Mouse (Mus musculus) CD4-positive helper T cell, adult 2 months (primary cell): Measurements from ENCODE around the gene Slc25a1.
"Not testable (repeated sequence)": the region's sequence is repeated elsewhere in the genome, so short reads cannot be mapped to it uniquely, and the experiment has no call there.

Experiments
- DNase-seq: peaks from one replicate; pipeline ENCODE4 v3.0.0-alpha.2; 2012; ENCODE audit warnings: low read depth, missing footprints, low spot score

The Slc25a1 gene

DNA sequence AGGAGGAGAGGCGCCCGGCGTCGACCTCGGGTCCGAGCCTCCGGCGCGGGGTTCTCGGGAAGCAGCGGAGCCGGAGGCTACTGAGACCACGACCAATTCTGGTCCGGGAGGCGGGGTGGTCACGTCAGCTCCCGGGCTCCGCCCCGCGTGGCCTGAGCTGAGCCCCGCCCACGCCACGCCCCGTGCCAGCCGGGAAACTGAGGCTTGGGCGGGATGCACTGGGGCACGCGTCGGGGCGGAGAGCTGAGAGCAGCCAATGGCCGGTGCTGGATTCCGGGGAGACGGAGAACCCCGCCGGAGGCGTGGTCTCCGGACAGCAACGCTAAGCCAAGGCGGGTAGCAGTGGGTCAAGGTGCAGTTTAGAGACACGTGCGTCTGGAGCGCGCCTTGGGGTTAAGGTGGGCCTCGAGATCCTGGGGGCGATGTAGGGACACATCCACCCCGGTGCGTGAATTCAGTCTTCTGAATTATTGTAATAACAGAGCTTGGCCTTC lies at the start of gene Slc25a1:
Gene Slc25a1 (minus strand): TSS at position 133 of the 494 bp plus-strand sequence.
- DNase-seq, result peak; percentile 77

DNA sequence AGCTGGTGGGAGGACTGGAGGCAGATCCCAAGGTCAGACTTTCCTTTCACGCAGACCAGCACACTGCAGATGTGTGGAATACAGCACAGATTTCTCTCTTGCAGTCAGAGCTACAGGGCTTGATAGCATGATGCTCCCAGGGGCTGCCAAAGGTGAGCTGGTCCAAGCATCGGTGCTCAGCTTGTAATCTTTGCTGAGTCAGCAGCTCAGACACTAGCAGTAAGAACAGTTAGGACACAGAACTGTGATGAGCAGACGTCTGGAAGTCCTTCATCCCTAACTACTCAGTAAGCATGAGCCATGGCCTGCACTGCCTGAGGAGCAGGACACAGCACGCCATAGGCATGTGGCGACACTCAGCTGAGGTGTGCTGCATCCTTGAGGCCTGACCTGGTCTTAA lies 43.8 kb upstream of the Slc25a1 start:
- no peak for DNase-seq

DNA sequence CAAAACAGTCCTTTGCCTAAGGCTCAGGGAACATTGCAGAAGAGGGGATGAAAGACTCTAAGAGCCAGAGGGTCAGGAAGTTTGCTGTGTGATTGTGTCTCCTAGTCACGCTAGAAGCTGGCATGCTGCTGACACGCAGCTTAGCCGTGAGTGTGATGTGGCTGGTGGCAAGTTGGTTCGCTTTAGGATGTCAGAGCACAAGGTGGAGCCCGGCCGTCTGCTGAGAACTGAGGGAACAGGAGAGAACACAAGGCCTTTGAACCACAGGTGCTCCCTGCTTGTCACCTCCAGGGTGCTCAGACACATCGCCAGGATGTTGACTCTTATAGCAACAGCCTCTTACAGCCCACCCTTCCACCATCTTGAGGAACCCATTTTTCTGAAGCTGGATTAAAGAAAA lies 34.1 kb upstream of the Slc25a1 start:
- no peak for DNase-seq

DNA sequence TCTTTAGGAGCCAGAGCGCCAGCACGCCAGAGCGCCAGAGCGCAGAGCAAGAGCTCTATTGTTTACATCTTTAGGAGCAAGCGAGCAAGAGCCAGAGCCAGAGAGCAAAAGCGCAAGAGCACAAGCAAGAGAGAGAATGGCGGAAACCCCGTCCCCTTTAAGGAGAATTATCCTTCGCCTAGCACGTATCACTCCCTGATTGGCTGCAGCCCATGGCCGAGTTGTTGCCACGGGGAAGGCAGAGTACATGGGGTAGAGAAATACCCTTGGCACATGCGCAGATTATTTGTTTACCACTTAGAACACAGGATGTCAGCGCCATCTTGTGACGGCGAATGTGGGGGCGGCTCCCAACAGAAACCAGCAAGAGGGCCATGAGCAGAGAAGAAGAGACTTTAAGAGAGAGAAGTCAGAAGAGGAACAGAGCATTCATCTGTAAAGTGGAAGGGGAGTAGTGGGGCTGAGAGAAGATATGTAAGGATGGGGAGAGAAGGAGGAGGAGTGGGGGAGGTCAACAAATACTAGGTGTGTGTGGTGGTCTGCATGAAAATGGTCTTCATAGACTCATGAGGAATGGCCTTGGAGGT lies 28.1 kb upstream of the Slc25a1 start:
- not testable (repeated sequence) for DNase-seq

DNA sequence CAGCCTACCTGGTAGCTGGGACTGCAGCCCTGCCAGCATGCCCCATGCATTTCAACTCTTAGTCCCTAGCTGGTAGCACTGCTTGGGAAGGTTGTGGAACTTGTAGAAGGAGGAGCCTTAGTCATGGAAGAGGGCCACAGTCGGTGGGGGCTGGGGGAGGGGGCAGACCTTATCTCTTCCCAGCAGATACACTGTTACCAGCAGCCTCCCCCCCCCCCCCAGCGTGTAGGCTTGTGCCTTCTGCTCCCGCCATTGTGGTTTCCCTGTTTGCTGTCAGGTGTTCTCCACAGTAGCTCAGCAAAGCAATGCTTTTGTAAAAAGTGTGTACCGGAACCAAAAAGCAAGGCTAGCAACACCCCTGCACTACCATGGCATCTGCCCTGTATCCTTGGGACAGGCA lies 23.6 kb upstream of the Slc25a1 start:
- no peak for DNase-seq

DNA sequence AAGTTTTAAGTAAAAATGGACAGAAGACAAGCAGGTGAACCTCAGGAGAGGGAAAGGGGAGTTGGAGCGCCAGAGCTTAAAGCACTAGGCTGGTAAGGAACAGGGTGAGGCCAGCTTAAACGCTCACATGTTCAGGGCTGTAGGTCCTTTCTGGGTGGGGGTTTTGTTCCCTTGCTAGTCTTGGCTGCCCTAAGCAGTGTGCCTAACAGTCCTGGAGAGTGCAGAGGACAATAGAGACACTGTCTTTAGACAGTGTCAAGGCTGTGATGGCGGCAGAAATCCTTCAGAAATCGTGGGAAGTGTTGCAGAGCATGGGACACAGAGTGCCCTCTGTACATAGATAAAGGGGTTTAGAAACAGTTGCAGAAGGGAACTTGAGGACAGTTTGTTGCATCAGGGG lies 22.0 kb upstream of the Slc25a1 start:
- DNase-seq, result no peak

DNA sequence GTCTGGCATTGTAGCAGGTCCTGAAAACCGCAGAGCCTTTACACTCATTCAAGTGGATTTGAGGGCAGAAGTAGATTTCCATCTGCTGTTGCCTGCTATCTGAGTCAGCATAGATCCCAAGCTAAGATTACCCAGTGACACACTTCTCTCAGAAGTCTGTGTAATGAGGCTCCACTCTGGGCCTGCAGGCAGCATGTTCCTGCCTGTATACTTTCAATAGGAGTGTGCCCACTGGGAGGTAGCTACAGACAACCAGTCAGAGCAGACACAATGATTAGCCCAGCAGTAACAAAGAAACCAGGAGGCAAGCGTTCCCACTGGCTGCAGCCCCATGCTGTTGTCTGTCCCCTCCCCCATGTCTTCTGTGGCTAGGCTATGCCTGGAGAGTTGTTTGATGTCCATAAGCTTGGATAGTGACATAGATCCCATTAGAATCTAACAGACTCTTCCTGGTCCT lies 21.4 kb upstream of the Slc25a1 start:
- peak; percentile 40 for DNase-seq

DNA sequence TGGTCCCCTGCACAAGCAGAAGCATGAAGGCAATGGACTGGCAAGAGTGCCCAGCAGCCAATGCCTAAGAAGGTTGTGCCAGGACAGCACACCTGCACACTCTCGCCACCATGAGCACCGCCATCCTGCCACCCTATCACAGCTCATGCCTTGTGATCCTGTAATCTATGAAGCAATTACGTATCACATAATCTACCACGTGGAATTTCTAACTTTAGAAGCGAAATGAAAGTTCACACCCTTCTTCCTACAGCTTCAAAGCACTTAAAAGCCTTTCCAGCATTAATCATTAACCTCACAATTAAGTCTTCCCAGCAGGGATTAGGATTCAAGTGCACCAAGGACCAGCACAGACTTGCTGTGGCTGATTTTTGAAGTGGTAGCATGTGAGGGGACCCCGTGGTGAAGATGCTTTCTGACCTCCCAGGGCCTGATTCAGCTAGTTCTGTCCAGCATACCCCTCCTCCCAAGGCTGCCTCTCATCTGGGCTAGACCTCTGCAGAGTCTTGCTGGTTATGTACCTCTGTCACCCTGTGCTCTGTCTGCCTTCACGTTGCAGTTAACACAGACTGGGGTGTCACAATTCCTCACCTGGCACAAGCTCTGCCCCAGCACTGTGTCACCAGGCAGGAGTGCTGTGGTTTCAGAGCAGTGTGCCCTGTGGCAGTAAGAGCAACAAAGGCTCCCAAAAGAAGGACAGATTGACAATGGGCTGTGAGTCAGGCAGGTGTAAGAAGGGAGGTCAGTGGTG lies 17.2 kb upstream of the Slc25a1 start:
- DNase-seq, result no peak

DNA sequence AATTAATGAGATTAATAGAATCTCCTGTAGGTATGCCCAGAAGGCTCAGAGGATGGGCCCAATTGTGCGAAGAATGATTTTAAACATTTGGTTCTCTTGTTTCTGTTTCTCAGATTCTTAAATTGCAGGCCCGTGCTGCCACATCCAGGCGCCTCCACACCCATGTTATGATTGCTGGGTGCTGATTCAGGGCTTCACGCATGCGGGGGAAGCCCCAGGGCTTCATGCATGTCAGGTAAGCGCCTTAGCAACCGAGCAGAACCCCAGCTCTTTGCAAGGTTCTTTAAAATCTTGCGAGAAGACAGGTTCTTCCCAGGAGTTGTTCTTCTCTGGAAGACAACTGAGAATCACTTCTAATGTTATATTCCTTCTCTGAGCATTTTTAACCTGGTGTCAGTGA lies 15.4 kb upstream of the Slc25a1 start:
- no peak for DNase-seq

DNA sequence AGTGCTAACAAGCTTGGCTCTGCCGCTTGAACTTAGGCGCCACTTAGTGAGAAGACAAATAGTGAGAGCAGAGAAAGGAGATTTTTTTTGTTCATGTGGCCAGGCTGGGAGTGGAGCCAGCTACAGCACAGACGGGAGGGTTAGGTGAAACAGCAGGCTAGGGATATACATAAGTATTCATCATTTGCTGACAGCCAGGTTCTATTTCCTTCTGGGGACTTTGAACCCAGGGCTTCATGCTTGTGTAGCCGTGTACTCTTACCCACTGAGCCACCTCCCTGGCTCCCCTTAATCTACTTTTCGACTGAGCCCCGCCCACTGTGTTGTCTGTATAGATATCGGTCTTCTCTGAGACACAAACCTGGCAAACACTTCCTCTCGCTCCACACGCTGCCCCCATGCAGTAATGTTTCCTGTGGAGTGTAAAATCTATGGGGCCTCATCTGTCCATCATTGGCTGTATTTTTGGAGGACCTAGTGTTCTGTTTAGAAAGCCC lies 11.3 kb upstream of the Slc25a1 start:
- no peak for DNase-seq

DNA sequence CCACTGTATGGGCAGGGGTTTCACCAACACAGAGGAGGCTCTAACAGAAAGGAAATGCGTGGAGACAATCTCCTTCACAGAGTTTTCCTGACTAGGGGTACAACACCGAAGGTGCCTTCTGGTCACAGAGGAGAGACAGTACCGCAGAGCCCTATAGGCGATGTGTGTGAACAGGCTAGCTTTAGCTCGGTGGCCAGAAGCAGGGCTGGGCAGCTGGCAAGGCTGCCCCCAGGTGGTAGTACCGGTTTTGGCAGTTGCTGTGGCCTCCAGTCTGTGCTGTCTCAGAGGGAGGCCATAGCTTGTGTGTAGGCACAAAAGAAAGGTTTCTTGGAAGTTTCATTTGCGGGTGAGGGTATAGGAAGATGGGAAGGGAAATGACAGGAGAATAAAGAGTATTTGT lies 10.8 kb upstream of the Slc25a1 start:
- DNase-seq, result peak; percentile 73

DNA sequence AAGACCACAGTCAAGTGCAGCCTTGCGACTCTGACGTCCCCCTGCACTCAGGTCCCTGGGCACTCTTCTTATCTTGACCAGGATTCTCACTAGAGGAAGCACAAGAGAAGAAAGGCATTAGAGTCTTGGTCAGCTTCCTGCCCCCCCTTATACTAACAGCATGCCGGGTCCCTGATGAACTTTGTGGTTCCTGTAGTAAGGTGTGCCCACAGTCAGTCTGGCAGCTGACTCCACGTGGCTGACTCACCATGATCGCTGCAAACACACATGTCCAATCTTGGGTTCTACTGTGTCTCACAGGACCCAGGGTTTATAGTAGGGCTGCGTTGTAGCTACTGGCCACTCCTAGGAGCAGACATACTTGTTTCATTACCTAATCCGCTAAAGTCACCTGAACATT lies 10.2 kb upstream of the Slc25a1 start:
- no peak for DNase-seq

DNA sequence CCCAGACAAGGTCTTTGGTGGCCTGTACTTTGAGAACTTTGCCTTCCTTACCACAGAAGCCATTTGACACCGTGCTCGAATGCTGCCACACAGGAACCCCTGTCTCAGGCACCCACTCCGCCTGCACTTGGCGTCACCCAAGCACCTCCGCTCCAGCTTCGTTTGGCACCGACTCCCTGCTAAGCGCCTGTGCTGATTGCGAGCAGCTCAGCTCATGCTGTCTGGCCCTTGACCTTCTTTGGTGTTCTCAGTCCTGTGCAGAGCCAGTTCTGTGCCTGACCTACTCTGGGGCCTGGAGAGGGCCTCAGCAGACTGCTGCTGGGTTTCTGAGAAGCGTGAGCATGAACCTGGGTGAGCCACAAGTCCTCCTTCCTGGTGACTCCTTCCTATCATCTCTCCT lies 8.8 kb upstream of the Slc25a1 start:
- DNase-seq, result no peak

DNA sequence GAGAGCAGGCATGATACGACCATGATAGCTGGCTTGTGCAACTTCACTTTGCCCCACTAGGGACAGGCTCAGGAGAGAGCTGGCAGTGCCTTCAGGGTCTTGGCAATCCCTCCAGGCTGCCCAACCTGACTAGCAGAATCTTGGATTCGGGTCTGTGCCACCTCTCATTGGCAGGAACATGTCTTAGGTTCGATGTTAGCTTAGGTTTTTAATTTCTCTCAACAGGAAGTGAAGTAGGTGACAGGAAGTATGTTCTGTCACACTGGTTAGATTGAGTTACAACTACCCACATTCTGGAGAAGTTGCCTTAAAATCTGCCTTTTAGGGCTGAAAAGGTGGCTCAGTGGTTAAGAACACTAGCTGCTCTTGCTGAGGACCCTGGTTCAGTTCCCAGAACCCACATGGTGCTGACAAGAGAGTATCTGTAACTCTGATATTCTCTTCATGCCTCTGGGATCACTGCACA lies 6.5 kb upstream of the Slc25a1 start:
- no peak for DNase-seq

DNA sequence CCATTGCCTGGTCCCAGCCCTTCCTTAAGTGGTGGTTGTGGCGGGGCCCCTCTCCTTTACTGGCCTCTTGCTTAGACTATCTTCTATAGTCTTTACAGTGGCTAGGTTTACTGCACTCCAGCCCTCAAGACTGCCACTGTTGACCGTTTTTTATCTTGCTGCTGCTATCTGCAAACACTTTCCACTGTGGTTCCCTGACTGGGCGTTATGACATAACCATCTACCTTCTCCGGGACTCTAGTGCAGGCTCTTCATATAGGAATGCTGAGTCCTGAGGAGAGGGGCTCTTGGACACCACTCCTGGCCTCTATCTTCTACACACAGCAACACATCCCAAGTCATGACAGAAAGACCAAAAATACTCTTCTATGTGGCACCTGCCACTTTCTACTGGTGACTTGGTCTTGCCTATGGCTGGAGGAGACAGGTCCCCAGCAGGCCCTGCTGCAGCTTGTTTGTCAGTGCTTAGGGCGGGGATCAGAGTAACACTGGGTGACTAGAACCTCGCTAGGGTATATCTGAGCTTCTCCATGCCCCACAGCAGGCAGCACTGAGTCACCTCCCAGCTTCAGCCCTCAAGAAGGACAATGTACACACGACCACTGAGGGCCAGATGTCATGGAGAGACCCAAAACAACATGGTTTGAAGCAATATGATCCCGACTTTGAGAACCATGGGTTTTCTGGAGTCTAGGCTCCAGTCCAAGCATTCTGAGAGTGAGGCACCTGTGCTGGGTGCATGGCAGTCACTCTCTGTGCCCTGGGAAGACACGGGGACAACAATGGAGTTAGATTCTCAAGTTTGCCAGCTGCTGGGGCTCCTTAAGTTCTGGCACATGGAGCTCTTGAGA lies 5.8 kb upstream of the Slc25a1 start:
- DNase-seq, result no peak

DNA sequence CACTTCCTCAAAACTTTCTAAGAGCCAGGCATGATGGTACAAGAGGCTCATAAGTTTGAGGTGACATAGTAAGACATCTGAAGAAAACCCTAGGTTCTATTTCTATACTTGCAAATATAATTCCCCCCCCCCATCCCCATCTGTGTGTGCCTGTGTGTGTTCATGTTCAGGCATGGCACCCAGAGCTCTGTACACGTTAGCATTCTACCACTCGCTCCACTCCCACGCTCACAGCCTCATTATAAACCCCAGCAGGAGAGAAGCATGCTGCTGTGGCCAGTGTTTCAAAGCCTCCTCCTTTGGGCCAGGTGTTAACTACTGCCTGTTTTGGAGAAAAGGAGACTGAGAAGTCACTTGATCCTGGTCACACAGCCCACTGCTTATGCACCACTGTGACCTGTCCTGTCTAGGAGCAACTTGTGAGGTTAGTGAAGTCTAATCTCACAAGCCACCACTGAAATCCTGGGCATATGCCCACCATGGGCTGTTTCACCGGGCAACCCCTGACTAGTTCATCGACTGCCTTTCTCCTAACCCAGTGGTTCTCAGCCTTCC lies 4.0 kb upstream of the Slc25a1 start:
- DNase-seq, result no peak

DNA sequence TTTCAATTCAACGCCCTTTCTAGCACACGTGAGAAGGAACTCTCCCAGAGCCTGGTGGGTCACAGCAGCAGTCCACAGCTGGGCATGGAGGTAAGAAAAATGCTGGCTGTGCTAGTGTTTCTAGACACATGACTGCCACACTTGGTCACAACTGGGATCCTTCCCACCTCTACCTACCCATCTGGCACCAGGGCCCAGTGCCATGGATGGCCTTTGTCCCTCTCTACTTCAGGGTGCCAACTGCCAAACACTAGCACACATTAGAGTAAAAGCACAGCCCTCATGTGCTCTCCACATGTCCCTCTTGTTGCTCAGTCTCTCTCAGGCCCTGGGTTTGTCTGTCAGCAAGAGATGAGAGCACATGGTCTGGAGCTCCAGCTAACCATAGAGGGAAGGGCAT lies 1.6 kb upstream of the Slc25a1 start:
- DNase-seq, result no peak

DNA sequence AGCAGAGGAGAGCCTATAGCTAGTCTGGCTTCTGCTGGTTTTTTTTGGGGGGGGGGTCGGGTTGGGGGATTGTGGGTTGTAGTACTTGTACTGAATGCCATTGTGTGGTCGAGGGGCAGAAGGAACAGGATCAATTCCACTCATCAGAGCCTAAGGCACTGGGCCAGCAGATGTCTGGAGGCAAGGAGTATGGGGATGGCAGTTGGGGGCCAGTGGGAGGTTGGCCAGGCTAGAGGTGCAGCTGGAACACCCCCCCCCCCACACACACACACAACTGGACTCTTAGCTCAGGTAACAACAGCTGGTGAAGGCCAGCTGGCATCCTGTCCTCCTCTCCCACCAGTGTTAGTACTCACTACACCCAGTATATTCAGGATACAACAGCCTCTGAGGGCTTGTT lies 1.2 kb upstream of the Slc25a1 start:
- no peak for DNase-seq

DNA sequence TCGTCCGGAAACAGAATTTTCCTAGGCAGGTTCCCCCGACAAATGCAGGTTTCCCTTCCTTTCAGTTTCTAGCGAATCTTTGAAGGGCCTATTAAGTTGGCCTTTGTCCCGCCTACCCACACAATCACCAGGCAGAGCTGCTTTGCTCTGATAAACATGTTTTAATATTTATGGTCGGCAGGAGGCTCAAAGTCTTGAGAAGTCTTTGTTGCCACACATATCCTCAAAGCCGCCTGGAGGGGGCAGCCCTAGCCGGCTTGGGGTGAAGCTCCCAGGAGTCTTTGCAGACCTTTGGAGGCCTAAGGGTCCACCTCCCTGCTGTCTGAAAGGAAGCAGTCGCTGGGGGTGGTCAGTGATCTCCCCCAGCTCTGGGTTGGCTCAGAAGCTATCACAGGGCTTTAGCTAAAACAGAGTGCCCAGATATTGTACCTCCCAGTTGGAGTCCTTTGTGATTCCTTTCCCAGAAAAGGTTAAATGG lies 647 bp upstream of the Slc25a1 start:
- DNase-seq, result peak; percentile 91

DNA sequence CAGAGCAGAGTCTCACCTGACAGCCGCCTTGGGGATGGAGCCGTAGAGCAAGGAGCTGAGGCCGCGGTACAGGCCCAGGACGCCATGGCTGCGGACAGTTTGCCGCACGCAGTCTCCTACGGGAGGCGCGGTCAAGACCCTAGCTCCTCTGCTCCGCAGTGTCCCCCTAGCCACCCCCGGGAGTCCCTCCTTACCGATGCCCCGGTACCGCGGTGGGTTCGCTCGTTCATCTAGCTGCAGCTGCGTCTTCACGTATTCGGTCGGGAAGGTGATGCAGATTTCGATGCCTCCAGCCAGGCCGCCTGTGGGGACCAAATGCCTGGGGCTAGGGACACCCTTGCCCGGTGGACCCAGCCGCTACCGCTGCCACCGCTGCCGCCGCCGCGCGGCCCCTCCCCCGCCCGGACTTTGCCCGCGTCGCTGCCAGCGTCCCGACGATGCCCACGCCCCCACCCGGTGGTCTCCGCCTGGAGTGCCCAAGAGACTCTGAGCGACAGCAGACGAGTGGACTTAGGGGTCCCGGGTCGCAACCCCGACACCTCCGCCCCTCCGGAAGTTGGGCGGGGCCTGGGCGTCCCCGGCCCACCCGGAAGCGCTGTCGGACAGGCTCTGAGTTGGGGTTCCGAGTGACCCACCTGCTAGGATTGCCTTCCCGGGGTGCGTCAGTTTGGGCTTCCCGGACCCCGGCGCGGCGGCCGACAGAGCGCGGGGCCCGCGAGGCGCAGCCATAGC lies 502 bp downstream of the Slc25a1 start:
- DNase-seq, result peak; percentile 61

DNA sequence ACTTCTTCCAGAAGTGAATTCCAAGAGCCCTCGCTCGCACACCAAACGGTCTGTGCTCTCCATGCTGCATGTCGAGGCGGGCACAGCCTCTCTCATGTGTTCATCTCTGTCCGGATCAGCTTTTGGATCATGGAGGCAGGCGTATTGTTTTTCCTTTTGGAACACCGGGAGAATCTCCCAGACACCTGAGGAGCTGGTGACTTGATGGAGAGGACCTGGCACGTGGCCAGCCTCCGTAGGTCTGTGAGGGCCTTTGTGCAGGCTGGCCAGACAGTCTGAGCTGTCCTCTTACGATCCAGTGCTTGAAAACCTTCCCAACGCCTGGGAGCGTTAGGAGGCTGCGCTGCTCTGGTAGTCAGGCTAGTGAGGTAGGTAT lies 5.9 kb downstream of the Slc25a1 start:
- DNase-seq, result no peak
